Mouse (Mus musculus) neural tube, embryonic 11.5 days (tissue): ENCODE results near the gene Esm1. TPM values are rescaled to one million over a fixed set of nuclear protein-coding genes. Genes with fewer than 3 reads are reported as not detected.

Experiments
- ATAC-seq: fragments of 200-750 bp; cut with Nextera tagmentation; 2 replicates; pipeline ENCODE4 v1.8.0; 2017; ENCODE audit warnings: moderate number of reproducible peaks, mild to moderate bottlenecking, moderate TSS enrichment, moderate library complexity; ENCODE audit not compliant: insufficient read depth, low FRiP score, low TSS enrichment
- DNase-seq: peaks from one replicate; pipeline ENCODE4 v3.0.0-alpha.2; 2015; ENCODE audit warnings: low spot score
- H3K27ac ChIP-seq: fragments of 300-500 bp; sonication (generic); 2 replicates; pipeline ENCODE4 v1.5.1; 2014; ENCODE audit warnings: low read depth, mild to moderate bottlenecking, low read length
- H3K27me3 ChIP-seq: fragments of 300-500 bp; sonication (generic); 2 replicates; pipeline ENCODE4 v1.6.1; 2014; ENCODE audit warnings: mild to moderate bottlenecking, low read length, mixed read lengths; ENCODE audit not compliant: control insufficient read depth, insufficient read depth
- H3K36me3 ChIP-seq: fragments of 300-500 bp; sonication (generic); 2 replicates; pipeline ENCODE4 v1.6.1; 2014; ENCODE audit warnings: mild to moderate bottlenecking, low read length, moderate library complexity, mixed read lengths; ENCODE audit not compliant: control insufficient read depth, insufficient read depth
- H3K4me1 ChIP-seq: fragments of 300-500 bp; sonication (generic); 2 replicates; pipeline ENCODE4 v1.6.1; 2014; ENCODE audit warnings: low read length, mixed read lengths; ENCODE audit not compliant: control insufficient read depth, insufficient read depth
- H3K4me2 ChIP-seq: fragments of 300-500 bp; sonication (generic); 2 replicates; pipeline ENCODE4 v1.6.1; 2014; ENCODE audit warnings: low read depth, mild to moderate bottlenecking, moderate library complexity
- H3K4me3 ChIP-seq: fragments of 300-500 bp; sonication (generic); 2 replicates; pipeline ENCODE4 v1.5.1; 2014; ENCODE audit warnings: low read depth, low read length
- H3K9ac ChIP-seq: fragments of 300-500 bp; sonication (generic); 2 replicates; pipeline ENCODE4 v1.6.1; 2014; ENCODE audit warnings: mild to moderate bottlenecking, low read length
- H3K9me3 ChIP-seq: fragments of 300-500 bp; sonication (generic); 2 replicates; pipeline ENCODE4 v1.6.1; 2016; ENCODE audit warnings: low read length; ENCODE audit not compliant: control insufficient read depth
- WGBS: fragments of 180-500 bp; shearing (Covaris S2); extraction: QIAGEN DNeasy Blood & Tissue Kit; methylation state at CpG from one replicate; pipeline ENCODE4 v1.1.7; 2014; 5-methylcytosine and 5-hydroxymethylcytosine counted together
- polyA plus RNA-seq: library from polyadenylated mRNA; unstranded; fragments of >200 nt; fragmentation: Nextera tagmentation; extraction: Ambion mirVana; gene quantifications from 2 replicates; pipeline ENCODE4 v1.2.1, GENCODE M21; 2014

The Esm1 gene
- polyA plus RNA-seq, 1 experiment from 2014 or later: 0.81 TPM

GRCm38 (mm10) chr13:113256766-113257165 lies 47.3 kb downstream of the Esm1 start:
- H3K27ac ChIP-seq: no peak overlapping the region
- no peak for ATAC-seq
- WGBS: 91% methylated on average over 2 of the region's 2 CpGs
- no peaks in the 10 kb centered on the region for H3K4me1 ChIP-seq
- H3K36me3 ChIP-seq: no peaks in the 10 kb centered on the region
- H3K9ac ChIP-seq: no peak overlapping the region
- no peak overlapping the region for H3K4me3 ChIP-seq
- no peaks in the 10 kb centered on the region for H3K9me3 ChIP-seq
- H3K27me3 ChIP-seq: no peaks in the 10 kb centered on the region
- DNase-seq: no peak
- no peak overlapping the region for H3K4me2 ChIP-seq

- DNase-seq (no peak), ATAC-seq (no peak)
- Histone ChIP-seq H3K4me1 (no peaks in the 10 kb centered on the region), H3K4me2 (no peak overlapping the region), H3K36me3 (no peaks in the 10 kb centered on the region), H3K27me3 (no peaks in the 10 kb centered on the region), H3K4me3 (no peak overlapping the region), H3K9me3 (no peaks in the 10 kb centered on the region), H3K9ac (no peak overlapping the region), H3K27ac (no peak overlapping the region)
- WGBS: 48% methylated on average over 5 of the region's 5 CpGs
Observed at GRCm38 (mm10) chr13:113257190-113257589, 47.7 kb downstream of the Esm1 start.

- H3K36me3 ChIP-seq: no peaks in the 10 kb centered on the region
- ATAC-seq (no peak), DNase-seq (no peak)
- WGBS: 91% methylated on average over 5 of the region's 5 CpGs
- no peaks in the 10 kb centered on the region for H3K27me3 ChIP-seq
- H3K9ac ChIP-seq: no peak overlapping the region
- H3K9me3 ChIP-seq: no peaks in the 10 kb centered on the region
- no peak overlapping the region for H3K27ac ChIP-seq
- no peaks in the 10 kb centered on the region for H3K4me1 ChIP-seq
- H3K4me2 ChIP-seq: no peak overlapping the region
- no peak overlapping the region for H3K4me3 ChIP-seq
Observed at GRCm38 (mm10) chr13:113259237-113259636, 49.8 kb downstream of the Esm1 start.

GRCm38 (mm10) chr13:113262822-113263221 lies 53.4 kb downstream of the Esm1 start:
- H3K4me3 ChIP-seq: no peak overlapping the region
- no peak for ATAC-seq
- DNase-seq: no peak
- H3K4me1 ChIP-seq: no peaks in the 10 kb centered on the region
- no peak overlapping the region for H3K9ac ChIP-seq
- H3K9me3 ChIP-seq: no peaks in the 10 kb centered on the region
- H3K27ac ChIP-seq: no peak overlapping the region
- H3K36me3 ChIP-seq: no peaks in the 10 kb centered on the region
- H3K4me2 ChIP-seq: no peak overlapping the region
- WGBS: 90% methylated on average over 12 of the region's 12 CpGs
- no peaks in the 10 kb centered on the region for H3K27me3 ChIP-seq

DNA sequence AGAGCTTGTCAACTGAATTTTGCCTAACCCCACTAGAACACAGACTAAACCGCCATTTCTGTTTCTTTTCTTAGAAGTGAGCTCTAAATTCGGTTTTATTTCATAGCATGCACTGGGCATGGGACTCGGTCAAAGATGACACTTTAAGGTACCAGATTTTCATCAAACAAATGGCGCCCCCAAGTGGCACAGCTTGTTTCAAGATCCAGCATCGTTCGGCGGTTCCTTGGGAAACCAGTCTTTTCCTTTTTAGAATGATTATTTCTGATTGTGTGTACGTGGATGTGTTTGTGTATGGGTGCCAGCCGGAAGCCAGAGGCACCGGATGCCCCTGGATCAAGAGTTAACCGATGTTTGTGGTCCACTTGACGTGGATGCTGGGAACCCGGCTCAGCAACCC lies 55.8 kb downstream of the Esm1 start:
- no peaks in the 10 kb centered on the region for H3K27me3 ChIP-seq
- H3K36me3 ChIP-seq: no peaks in the 10 kb centered on the region
- DNase-seq: peak; percentile 69
- H3K9me3 ChIP-seq: no peaks in the 10 kb centered on the region
- H3K27ac ChIP-seq: no peak overlapping the region
- no peak overlapping the region for H3K9ac ChIP-seq
- no peaks in the 10 kb centered on the region for H3K4me1 ChIP-seq
- ATAC-seq: no peak
- H3K4me2 ChIP-seq: no peak overlapping the region
- WGBS: 36% methylated on average over 13 of the region's 13 CpGs
- no peak overlapping the region for H3K4me3 ChIP-seq

DNA sequence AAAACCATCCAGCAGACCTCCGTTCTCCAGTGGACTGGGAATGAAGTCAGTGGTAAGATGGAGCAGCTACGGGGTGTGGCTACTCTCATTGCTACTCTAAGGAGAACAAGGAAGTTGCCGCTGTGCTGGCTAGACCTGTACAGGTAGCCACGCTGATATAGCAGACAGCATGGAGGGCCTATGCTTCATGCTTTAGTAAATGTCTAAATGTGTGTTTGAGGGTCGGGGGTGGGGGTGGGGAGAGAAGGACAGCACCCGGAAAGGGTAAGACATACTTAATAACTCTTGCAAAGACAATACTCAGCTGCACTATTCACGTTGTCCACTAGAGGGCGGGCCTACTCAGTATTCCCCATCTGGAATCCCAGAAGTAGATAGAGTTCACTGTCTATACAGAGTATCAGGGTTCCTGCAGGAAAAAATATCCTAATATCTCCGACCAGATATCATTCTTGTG lies 57.1 kb downstream of the Esm1 start:
- H3K27me3 ChIP-seq: no peaks in the 10 kb centered on the region
- no peaks in the 10 kb centered on the region for H3K36me3 ChIP-seq
- no peak overlapping the region for H3K27ac ChIP-seq
- no peak overlapping the region for H3K4me2 ChIP-seq
- no peak overlapping the region for H3K9ac ChIP-seq
- peak; percentile 75 for DNase-seq
- H3K9me3 ChIP-seq: no peaks in the 10 kb centered on the region
- no peak overlapping the region for H3K4me3 ChIP-seq
- no peak for ATAC-seq
- no peaks in the 10 kb centered on the region for H3K4me1 ChIP-seq
- 37% methylated on average over 9 of the region's 9 CpGs for WGBS

- 96% methylated on average over 3 of the region's 3 CpGs for WGBS
- no peak for ATAC-seq
- Histone ChIP-seq H3K4me3 (no peak overlapping the region), H3K4me1 (no peaks in the 10 kb centered on the region), H3K27ac (no peak overlapping the region), H3K4me2 (no peak overlapping the region), H3K27me3 (no peaks in the 10 kb centered on the region), H3K9ac (no peak overlapping the region), H3K9me3 (no peaks in the 10 kb centered on the region), H3K36me3 (no peaks in the 10 kb centered on the region)
- DNase-seq: no peak
Observed at GRCm38 (mm10) chr13:113267204-113267603, 57.7 kb downstream of the Esm1 start.

Other genes with a start within 250 kb of the Esm1 start
- 0.12 and 0.50 TPM in 2 replicates for gene Ccno, start 221.9 kb upstream of the Esm1 start, polyA plus RNA-seq
- not detected in 2 replicates for gene Mcidas, start 215.8 kb upstream of the Esm1 start, polyA plus RNA-seq
- gene Cdc20b, start 174.5 kb upstream of the Esm1 start, polyA plus RNA-seq: 0.16 TPM in 1 of 2 replicates, not detected in the other
- 95.2 and 101 TPM in 2 replicates for gene Gpx8, start 163.2 kb upstream of the Esm1 start, polyA plus RNA-seq
- gene Gzma, start 108.7 kb upstream of the Esm1 start, polyA plus RNA-seq: not detected in 2 replicates
- gene Gzmk, start 16.2 kb downstream of the Esm1 start, polyA plus RNA-seq: not detected in 2 replicates
- 2.1 and 2.9 TPM in 2 replicates for gene BC067074, start 83.5 kb downstream of the Esm1 start, polyA plus RNA-seq